Mouse (Mus musculus): ENCODE measurements around the gene Adam1a.

Adam1a gene

DNA sequence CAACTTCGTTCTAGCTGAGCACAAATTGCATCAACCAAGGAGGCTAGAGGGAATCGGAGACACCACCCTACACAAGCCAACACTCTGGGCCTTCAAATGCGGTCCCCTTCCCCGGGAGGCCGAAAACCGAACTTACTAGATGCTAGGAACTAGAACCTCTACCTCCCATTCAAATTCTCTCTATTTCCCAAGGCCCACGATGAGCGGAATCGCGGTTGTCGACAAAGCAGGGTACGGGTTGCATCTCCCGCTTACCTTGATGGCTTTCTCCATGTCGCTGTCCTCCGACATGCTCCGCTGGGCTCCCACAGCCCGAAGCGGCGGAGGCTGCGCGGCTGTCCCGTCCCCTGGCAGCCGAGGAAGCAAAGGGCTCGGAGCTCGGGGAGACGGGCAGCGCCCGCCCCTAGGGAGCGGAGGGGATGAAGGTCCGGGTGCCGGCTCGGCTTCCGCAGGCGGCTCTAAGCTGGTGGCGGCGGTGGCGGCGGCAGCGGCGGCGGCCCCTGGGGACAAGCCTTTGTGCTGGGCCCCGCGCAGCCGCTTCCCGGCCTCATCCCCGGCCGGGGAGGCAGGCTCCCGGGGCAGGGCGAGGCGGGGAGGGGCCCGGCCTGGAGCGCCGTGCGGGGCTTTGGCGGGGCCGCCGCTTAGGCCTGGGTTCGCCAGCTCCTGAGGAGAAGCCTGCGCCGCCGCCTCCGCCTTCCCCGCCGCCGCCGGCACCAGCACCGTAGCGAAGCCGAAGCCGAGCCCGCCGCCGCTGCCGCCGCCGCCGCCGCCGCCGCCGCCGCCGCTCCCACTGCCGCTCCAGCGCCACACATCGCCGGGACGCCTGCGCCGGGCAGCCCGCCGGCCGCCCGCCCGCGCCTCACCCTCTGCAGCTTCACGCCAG is at the start of gene Adam1a, which contains the start of gene Gm42878:
Adam1a (minus strand) TSS at position 573 of the 883 bp plus-strand sequence.
Gm42878 (minus strand) TSS at position 573 of the 883 bp plus-strand sequence.
- no peak for DNase-seq (ENCODE audit: low spot score)

DNA sequence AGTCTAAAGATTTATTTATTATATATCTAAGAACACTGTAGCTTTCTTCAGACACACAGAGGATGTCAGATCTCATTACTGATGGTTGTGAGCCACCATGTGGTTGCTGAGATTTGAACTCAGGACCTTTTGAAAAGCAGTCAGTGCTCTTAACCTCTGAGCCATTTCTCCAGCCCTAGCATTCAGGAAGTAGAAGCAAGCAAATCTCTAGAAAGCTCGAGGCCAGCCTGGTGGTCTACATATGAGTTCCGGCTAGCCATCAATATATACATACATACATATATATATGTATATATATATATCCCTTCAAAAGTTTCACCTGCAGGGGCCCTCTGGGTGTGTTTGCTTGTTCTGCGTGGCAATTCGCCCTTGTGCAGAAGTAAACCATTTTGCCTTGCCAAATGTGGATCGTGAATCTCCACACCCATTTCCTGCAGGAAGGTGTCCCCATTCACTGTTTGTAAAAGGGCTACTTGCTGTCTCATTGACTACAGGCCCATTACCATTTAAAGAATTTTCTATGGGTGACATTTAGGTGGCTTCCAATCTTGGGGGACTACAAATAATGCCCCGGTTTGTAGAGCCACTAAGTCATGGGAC is 49.5 kb upstream of the Adam1a start:
- no peak for DNase-seq (ENCODE audit: low spot score)

DNA sequence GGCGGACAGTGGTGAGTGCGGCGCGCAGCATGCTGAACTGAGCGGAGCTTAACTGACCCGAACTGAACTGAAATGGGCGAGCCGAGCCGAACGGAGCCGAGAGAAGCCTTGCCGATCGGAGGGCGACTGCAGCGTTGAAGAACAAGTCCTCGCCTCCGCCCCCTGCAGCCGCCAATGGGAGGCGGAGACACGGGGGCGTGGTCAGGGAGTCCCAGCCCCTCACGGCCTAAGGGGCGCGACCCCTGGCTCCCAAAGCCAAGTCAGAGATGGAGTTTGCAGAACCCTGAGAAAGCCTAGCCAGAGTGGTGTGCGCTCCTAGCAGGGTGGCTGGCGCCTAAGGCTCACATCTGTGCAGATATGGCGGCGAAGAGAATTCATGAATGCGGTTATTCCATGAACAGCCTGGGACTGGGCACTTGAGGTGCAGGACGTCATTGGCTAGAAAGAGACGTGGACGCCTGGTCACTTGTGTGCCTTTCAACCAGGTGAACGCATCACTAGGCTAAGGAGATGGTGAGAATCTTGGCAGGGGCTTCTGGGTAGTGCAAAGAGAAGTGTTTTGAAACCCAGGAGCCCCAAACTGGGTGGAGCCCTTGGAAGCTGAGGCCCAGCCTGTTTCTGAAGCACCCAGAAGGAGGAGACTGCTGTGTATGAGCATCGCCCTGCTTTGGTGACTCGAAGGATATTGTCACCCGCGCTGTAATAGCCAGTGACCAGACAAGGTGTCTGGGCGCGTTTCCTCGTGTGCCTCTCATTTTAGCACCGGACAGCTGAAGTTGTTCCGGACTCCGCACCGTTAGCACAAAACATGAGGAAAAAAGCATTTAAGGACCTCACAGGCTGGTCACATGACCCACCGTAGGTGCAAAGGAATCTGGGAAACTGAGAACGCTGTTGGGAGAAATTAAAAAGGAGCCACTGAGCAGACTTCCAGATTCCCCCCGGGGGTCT is 48.4 kb upstream of the Adam1a start, which contains the start of gene Aldh2:
Aldh2 (minus strand) TSS at position 374 of the 951 bp plus-strand sequence.
- peak; percentile 42 for DNase-seq (ENCODE audit: low spot score)

DNA sequence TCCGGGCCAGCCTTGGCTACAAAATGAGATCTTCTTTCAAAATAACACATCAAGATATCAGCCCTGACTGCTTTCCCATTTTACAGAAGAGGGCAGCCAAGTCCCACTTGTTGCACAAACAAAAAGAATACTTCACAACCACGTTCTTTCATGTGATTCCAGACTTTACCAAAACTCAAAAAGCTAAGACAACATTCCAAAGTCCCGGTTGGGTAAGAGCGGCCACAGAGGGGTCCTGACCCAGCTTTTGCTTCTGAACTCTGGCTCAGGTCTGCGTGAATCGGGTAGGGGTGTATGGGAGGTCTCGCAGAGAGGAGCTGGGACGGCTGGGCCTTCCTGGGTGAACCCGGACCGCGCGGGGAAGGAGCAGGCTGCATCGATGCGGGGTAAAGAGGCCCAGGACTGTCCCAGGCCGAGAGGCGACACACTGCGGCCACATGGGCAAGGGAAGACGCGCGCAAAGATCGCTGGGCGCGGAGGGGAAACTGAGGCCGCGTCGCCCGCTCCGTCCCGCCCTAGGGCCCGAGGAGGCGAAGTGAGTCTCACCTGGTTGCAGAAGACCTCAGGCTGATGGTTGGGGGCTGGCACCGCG is 47.6 kb upstream of the Adam1a start:
- DNase-seq (ENCODE audit: low spot score): no peak

DNA sequence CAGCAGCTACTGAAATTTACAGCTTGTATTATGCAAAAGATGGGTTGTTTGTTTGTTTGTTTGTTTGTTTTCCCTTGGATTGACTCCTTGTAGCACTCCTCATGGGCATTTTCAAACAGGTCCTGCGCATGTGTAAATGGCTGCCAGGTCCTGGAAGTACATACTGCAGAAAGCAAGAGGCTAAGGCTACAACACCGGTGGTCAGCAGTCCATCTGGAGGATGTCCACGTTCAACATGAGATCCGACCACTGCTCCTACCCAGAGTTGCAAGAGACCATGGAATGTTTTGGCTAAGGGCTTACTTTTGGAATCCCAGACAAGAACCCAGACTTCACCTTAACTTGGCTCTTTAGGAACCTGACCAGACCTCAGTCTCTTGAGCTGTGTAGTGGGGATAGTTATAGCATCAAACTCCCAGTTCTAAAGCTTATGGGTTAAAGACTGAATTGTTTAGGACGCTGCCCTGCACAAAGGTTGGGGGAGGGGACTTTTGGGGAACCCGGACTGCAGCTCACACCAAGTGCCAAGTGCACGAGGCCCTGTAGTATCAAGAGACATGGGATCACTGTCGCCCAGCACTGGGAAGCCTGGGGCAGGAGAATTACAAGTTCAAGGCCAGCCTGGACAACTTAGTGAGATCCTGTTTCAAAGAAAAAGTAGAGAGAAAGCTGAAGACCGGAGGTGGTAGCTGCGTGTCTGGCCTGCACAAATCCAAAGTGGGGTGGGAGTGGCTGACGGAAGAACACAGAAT is 47.0 kb upstream of the Adam1a start:
- DNase-seq (ENCODE audit: low spot score): no peak

DNA sequence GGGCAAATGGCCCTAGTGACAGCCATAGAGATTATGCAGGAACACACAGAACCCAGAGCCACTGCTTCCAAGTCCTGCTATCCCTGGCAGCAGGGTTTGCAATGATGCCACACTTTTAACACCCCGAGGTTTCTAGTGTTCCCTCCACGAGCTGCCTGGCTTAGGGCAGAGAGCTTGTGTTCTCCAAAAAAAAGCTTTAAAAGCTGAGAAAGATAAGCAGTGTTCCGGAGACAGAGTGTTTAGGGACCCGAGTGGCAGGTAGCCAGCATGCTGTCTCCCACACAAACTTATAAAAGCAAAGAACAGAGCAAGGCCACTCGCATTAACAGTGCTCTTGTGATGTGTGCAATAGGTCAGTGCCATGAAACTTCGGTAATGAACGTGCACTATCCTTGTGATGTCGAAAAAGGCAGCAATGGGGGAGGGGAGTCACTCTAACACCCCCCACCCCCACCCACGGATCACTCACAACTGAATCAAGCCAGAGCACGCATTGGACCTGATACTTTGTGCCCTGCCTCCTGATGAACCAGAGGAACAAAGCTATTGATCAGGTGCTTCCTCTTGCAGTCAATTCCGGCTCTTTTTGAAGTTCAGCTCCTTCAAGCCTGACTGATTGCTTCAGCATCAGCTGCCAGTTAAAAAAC is 46.3 kb upstream of the Adam1a start:
- DNase-seq (ENCODE audit: low spot score): no peak

DNA sequence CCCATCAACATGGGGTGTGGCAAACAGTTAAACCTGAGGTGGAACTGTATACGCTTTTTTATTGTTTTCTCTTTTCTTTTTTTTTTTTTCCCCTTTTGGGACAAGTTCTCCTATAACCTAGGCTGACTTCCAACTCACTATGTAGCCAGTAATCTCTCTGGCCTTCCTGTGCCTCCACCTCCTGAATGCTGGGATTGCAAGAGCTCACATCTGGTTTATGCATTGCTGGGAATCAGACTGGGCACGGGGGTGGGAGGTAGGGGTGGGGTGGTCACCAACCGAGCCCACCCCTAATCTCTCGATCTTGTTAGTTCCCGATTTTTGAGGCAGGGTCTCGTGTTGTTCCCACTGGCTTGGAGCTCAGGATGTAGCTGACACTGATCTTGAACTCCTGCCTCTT is 44.6 kb upstream of the Adam1a start:
- DNase-seq (ENCODE audit: low spot score): no peak

DNA sequence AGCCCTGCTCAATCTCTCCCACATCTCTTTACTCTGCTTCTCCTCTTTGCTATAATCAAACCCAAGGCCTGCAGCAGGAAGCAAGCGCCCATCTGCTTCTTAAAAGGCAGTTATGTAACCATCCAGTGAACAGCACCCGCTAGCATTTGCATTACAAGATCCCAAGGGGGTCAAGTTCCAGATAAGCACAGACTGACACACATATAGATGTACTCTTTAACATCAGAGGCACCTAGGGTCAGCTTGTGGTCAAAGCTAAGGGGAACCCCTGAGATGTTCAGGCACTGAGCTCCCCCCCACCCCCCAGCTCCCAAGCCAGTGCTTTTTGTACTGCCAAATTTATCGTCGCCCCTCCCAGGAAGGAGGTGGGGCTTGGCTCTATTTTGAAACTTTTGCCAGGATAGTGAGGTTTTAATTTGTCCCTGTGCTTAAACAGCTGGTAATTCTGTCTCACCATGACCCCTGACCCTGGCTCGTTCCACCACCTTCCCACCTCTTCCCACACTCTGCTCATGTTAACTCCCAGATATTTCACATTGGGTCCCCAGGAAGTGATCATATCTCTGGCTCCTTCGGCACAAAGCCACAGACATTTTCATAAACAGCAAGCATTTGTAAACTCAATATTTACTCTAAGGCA is 41.2 kb upstream of the Adam1a start:
- peak; percentile 59 for DNase-seq (ENCODE audit: low spot score)

DNA sequence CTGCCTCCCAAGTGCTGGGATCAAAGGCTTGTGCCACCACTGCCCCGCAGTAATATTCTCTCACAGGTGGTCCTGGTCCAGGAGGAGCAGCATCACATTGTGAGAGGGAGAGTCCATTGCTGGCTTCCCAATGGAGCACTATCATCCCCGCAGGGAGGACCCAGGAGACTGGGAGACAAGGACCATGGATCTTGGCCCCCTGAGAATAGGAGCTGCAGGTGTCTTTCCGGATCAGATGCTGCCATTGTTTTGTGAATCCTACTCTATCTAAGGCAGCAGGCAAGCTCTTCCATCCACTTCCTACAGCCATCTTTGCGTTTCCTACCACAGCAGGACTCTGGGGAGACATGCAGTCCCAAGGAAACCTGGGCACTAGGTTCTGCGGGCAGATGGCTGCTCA is 40.4 kb upstream of the Adam1a start:
- no peak for DNase-seq (ENCODE audit: low spot score)

DNA sequence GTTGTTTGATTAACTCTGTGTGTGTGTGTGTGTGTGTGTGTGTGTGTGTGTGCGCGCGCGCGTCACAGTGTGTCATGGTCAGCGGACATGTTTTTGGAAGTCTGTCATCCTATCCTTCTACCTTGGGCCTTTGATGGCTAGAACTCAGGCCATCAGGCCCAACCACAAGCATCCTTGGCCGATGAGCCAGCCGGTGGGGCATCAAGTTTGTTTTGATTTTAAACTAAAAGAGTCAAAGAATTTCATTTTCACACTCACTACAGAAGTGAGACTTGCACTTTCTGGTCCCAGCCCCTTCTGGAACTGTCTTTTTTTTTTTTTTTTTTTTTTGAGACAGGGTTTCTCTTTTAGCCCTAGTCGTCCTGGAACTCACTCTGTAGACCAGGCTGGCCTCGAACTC is 39.7 kb upstream of the Adam1a start:
- DNase-seq (ENCODE audit: low spot score): no peak

DNA sequence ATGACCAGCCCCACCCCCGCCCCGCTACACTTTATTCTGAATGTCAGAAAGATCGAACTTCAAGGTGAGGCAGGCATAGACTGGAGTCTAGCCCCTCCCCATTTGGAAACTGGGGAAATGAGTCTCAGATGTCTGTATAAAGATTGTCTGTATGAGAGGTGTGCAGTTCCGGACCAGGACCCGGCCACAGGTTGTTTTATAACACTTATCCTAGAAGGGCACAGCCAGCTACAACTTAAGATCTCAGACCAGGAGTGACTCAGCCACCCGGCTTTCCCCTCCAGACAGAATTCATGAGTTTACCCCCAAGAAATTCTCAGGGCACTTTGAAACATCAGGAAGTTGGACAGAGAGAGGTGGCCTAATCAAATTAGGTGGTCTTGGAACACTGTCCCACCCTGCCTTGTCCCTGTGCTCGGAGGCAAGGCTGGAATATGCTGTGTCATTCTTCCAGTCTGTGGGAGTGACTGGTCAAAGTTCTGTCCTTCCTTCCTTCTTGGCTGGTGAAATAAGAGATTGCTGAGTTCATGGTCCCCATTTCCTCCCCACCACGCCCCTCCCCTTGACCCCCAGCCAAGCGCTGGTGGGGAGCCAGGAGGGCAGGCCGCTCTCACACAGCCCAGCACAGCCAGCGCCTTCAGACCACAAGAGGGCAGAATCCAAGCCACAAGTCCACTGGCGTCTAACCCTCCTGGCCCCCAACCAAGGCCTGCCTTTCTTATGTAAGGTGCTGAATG is 38.7 kb upstream of the Adam1a start:
- DNase-seq (ENCODE audit: low spot score): peak; percentile 31

DNA sequence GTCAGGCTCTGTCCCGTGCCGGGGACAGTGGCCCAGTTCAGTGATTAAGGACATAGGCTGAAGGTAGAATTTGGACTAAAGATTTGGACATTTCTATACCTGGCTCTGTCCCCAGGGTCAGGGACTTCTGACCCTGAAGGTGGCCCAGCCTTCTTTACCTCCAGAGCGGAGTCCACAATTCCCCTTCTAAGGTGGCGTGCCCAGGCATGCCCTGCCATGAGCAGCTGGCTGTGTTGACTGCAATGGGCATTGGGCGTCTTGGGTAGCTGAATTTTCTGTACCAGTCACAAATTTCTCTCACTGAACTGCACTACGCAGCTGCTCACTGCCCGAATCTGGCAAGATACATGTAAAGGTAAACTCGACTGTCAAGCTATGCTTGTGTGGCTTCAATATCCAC is 36.7 kb upstream of the Adam1a start:
- no peak for DNase-seq (ENCODE audit: low spot score)

DNA sequence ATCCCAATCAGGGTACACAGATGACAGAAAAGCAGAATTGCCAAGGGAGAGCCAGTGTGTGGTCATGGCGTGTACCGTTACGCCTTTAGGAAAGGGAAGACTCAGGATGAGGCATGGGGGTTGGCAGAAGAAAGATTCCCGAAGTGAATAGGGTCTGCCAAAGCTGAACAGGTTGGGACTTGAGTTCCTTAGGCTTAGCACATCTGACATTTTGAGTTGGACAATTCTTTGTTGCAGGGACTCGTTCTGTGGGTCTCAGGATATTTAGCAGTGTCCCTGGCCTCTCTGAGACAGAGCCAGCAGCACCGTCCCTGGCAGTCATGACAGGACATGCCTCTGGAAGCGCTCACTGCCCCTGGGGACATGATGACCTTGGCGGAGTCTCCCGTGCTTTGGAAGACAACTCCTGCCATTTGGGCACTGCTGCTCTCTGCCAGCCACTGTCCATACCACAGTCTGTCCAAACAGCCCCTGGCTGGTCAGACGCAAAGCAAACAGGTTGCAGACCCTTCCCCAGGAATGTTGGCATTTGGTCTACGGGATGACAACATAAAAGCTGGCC is 31.7 kb upstream of the Adam1a start:
- DNase-seq (ENCODE audit: low spot score): no peak

DNA sequence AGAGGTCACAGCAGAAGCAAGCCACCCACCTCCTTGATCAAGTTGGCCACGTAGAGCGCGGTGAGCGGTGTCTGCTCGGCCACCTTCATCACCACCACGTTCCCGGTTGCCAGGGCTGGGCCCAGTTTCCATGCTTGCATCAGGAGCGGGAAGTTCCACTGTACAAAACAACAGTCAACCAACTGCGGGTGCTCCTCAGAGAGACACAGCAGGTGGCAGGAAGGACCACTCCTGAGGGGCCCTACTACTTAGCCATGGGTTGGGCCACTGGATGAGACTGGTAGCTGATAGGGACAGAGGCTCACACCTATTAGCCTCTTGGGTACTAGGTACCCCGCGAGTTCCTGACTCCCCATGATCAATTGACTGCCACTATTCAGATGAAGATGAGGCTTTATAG is 30.6 kb upstream of the Adam1a start:
- no peak for DNase-seq (ENCODE audit: low spot score)

DNA sequence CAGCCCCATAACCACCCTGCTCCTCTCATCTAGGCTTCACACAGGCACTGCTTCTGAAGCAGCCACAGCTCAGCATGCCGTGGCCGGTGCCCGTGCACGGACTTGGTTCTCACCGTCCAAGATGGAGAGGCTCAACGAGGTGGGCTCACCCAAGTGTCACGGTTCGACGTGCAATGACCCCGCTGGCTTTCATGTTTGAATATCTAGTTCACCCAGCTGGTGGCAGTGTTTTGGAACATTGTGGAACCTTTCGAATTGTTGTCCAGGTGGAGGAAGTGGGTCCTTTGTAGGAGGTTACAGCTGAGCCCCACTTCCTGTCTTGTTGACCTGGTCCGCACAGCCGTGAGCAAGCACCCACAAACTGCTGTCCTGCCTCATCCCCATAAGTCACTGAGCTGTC is 28.9 kb upstream of the Adam1a start:
- DNase-seq (ENCODE audit: low spot score): no peak

DNA sequence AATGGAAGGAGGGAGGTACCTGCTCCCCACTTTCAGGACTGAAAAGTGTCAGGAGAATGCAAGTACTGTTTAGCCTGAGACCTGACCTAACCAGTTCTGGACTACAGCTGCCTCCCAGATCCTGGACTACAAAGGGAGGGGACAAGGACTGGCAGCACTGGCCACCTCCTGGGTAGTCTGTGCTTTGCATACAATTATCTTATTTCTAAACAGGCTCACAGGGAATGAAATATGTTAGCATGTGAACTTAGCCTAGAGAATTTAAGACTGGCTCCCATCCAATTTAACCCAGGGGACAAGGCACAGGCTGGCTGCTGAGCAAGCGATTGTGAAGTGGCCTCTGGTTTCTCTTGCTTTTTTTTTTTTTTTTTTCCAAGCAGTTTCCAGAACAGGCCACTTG is 25.5 kb upstream of the Adam1a start:
- no peak for DNase-seq (ENCODE audit: low spot score)

DNA sequence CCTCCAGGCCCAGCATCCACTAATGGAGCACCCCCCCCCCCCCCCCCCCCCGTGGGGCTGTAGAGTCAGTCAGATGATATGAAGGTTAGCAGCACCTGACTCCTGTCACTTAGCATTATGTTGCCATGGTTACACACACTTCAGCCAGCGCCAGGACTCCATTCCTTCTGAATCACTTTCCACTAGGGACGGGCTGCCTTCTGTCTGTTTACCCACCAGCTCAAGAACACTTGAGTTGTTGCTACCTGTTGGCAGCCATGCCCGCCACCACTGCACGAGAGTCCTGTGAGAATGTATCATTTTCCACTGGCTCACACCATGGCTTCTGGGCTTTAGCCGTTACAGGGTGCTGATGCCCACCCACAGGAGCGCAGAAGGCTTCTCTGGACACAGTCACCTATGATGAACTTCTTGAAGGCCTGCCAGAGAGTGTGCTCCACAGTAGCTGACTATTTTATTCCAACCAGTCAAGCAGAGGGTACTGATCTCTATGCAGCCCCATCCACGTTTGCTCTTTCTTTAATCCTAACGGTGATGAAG is 24.7 kb upstream of the Adam1a start:
- no peak for DNase-seq (ENCODE audit: low spot score)

DNA sequence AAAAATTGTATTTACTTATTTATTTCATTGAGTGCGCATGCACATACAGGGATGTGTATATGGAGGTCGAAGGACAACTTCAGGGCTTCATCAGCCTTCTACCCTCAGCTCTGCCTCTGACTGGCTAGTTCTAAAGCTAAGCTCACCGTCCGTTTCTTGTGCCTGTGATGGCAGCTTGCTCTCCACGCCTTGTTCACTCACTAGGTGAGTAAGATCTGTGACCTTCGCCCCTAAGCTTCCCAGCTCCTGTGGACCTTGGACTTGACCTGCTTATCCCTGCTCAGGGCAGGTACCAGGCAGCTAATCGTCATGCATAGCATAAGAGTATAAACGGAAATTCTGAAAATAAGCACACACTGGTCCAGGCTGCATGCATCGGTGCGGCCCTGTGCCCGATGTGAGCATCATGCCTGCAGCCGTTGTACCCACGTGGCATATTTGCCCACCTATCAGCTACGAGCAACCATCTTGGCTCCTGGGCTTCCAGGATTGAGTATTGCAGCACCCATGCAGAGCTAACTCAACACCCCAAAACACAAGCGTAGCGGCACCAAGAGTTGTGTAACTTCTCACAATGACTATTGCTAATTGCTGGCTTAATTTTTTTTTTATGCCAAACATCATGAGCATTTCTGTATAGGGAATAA is 20.9 kb upstream of the Adam1a start:
- DNase-seq (ENCODE audit: low spot score): no peak
